Mouse (Mus musculus): ENCODE measurements at regions not wholly inside any gene's neighbourhood (a gene's known extent, or its start where the extent isn't known, plus 50 kb on each side); places are given as distances from the start of the nearest gene placed in this dataset.

- no peak for DNase-seq
These were observed 95.5 kb downstream of the Psat1 start for GRCm38 (mm10) chr19:15851622-15852021.

- DNase-seq: no peak
These were observed 96.4 kb downstream of the Psat1 start for GRCm38 (mm10) chr19:15850722-15851121.

GRCm38 (mm10) chr19:15849235-15849634, 97.9 kb downstream of the Psat1 start:
- DNase-seq: no peak

GRCm38 (mm10) chr19:15838327-15838726, 108.8 kb downstream of the Psat1 start:
- DNase-seq: peak in 1 of 2 experiments; percentile 11

- peak; percentile 42 to 53 for DNase-seq
These were observed 109.4 kb downstream of the Psat1 start for GRCm38 (mm10) chr19:15837715-15838175.

- peak; percentile 56 to 61 for DNase-seq
These were observed 110.0 kb downstream of the Psat1 start for GRCm38 (mm10) chr19:15836956-15837714.

- peak in 1 of 2 experiments; percentile 19 for DNase-seq
These were observed 110.8 kb downstream of the Psat1 start for GRCm38 (mm10) chr19:15836201-15836955.

GRCm38 (mm10) chr19:15830385-15830784, 116.8 kb downstream of the Psat1 start:
- peak; percentile 19 to 41 for DNase-seq

GRCm38 (mm10) chr19:15829158-15829557, 118.0 kb downstream of the Psat1 start:
- DNase-seq: peak; percentile 71 to 74

GRCm38 (mm10) chr19:15827990-15828705, 119.0 kb downstream of the Psat1 start:
- peak in 1 of 2 experiments; percentile 15 for DNase-seq

GRCm38 (mm10) chr19:15827120-15827989, 119.8 kb downstream of the Psat1 start:
- no peak for DNase-seq

GRCm38 (mm10) chr19:15823688-15824371, 123.3 kb downstream of the Psat1 start:
- DNase-seq: peak; percentile 44 to 53

- DNase-seq: no peak
These were observed 127.1 kb downstream of the Psat1 start for GRCm38 (mm10) chr19:15820020-15820419.

GRCm38 (mm10) chr19:15815166-15815565, 132.0 kb downstream of the Psat1 start:
- peak in 1 of 2 experiments; percentile 14 for DNase-seq

- no peak for DNase-seq
These were observed 138.1 kb downstream of the Psat1 start for GRCm38 (mm10) chr19:15809008-15809407.

GRCm38 (mm10) chr19:15807681-15808080, 139.5 kb downstream of the Psat1 start:
- no peak for DNase-seq

GRCm38 (mm10) chr19:15803131-15803889, 143.8 kb downstream of the Psat1 start:
- DNase-seq: no peak

GRCm38 (mm10) chr19:15802641-15803040, 144.5 kb downstream of the Psat1 start:
- DNase-seq: no peak

GRCm38 (mm10) chr19:15801811-15802486, 145.2 kb downstream of the Psat1 start:
- peak; percentile 77 to 79 for DNase-seq
